Mouse (Mus musculus): ENCODE results near the gene Rtbdn. TPM values are rescaled to one million over a fixed set of nuclear protein-coding genes. Genes with fewer than 3 reads are reported as not detected.

Gene Rtbdn
- polyA plus RNA-seq, 1 experiment: not detected

- no peak overlapping the region for H3K4me3 ChIP-seq (replicated peaks; ENCODE audit: control insufficient read depth, low read depth, low read length)
- WGBS: 75% methylated on average over 1 of the region's 1 CpGs
- no peaks in the 10 kb centered on the region; the same call in 1 of the 2 replicates for H3K4me1 ChIP-seq (ENCODE audit: control insufficient read depth, insufficient read depth, low read length)
- no peak overlapping the region for H3K27ac ChIP-seq (ENCODE audit: control insufficient read depth, insufficient read depth, low read depth, low read length, poor library complexity)
- TF ChIP-seq POLR2A (IDR thresholded peaks at IDR 0.05; ENCODE audit: borderline replicate concordance, control insufficient read depth, low read depth, low read length) (no peak), CTCF (IDR thresholded peaks at IDR 0.05; ENCODE audit: control insufficient read depth, insufficient read depth, low read length) (no peak)
Observed at GRCm38 (mm10) chr8:84927513-84927912, 19.3 kb upstream of the Rtbdn start.

DNA sequence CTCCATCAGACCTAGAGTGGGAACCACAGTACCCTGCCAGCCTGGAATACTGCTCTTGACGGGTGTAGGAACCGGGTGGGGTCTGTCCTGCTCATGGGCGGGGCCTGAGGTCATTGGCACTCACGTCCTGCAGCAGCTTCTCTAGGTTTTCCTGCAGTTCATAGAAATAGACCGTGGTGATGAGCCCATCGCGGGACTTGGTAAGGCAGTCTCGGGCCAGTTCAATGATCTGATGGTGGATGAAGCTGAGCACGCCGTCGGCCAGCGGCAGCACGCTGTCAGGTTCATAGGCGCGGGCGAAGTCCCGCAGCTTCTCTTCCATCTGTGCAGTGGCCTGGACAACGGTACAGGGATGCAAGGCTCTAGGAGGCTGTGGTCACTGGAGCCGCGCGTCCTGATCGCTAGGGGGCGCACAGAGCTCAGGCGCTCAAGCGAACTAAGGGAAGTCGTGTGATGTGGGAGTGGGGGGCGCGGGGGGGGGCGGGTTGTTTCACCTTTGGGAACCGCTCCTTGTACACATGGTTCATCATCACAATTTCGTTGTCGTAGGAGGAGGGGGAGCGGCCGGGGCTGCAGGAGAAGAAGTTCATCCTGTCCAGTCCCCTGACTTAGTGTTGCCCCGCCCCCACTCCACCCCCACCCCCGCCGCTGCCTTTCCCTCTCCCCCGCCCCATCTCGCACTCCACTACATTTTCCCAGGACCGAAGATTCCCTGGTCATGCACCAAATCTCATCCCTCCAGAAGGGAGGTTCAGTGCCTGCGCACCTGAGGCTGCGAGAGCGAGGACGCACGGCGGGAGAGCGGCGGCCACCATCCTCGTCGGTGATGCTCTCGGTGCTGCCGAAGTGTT, 18.1 kb upstream of the Rtbdn start:
- no peak overlapping the region for H3K4me3 ChIP-seq (replicated peaks; ENCODE audit: control insufficient read depth, low read depth, low read length)
- H3K4me1 ChIP-seq (ENCODE audit: control insufficient read depth, insufficient read depth, low read length): no peaks in the 10 kb centered on the region; the same call in 1 of the 2 replicates
- 8% methylated on average over 51 of the region's 52 CpGs for WGBS
- H3K27ac ChIP-seq (ENCODE audit: control insufficient read depth, insufficient read depth, low read depth, low read length, poor library complexity): no peak overlapping the region
- TF ChIP-seq CTCF (IDR thresholded peaks at IDR 0.05; ENCODE audit: control insufficient read depth, insufficient read depth, low read length) (peak; percentile 82), POLR2A (IDR thresholded peaks at IDR 0.05; ENCODE audit: borderline replicate concordance, control insufficient read depth, low read depth, low read length) (no peak)

DNA sequence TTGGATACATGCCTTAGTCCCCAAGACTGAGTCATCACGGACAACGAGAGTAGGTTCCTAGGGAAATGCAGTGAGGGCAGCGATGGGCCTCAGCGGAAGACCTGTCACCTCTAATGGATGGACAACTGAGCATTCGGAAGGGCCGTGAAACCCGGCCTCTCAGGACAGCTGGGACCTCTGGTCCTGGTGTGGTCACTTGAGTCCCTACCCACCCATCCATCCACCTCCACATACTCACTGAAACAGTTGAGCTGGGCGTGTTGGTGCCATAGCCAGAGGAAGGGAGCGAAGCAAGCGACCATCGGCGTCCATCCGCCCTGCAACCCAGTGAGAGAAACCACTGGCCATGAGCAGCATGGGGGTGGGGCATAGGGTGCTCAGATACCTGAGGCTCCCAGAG, 16.2 kb upstream of the Rtbdn start:
- 83% methylated on average over 13 of the region's 13 CpGs for WGBS
- no peak overlapping the region for H3K4me3 ChIP-seq (replicated peaks; ENCODE audit: control insufficient read depth, low read depth, low read length)
- no peak overlapping the region for H3K27ac ChIP-seq (ENCODE audit: control insufficient read depth, insufficient read depth, low read depth, low read length, poor library complexity)
- H3K4me1 ChIP-seq (ENCODE audit: control insufficient read depth, insufficient read depth, low read length): no peaks in the 10 kb centered on the region; the same call in 1 of the 2 replicates
- TF ChIP-seq POLR2A (IDR thresholded peaks at IDR 0.05; ENCODE audit: borderline replicate concordance, control insufficient read depth, low read depth, low read length) (no peak), CTCF (IDR thresholded peaks at IDR 0.05; ENCODE audit: control insufficient read depth, insufficient read depth, low read length) (no peak)

DNA sequence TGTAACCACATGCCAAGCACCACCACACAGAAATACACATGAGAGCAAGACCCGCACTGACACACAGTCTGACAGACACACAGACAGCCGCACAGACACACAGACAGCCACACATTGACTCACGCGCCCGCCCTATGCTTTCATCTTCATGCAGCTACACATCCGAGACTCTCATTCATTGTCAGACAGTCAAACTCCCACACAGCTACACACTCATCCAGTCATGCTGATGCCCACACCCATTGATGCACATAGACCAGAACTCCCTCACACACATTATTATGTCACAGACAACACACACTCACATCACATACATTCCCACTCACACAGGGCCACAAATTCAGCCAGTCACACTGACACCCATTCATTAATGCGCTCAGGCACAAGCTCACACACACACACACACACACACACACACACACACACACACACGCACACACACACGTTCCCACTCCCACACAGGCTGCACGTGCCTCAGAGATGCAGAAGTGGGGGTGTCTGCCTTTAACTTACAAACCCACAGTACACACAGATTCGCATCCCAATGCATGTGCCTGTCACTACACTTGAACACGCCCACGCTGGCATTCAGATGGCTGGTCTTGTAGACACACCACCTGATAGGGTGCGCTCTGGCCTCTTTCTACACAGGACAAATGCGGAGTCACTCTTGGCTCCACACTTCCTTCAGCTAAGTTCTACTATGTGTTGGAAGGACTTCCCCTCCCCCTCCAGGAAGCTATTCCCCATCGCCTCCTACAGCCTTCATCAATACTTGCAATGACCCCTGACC, 12.8 kb upstream of the Rtbdn start:
- no peak overlapping the region for H3K27ac ChIP-seq (ENCODE audit: control insufficient read depth, insufficient read depth, low read depth, low read length, poor library complexity)
- TF ChIP-seq POLR2A (IDR thresholded peaks at IDR 0.05; ENCODE audit: borderline replicate concordance, control insufficient read depth, low read depth, low read length) (no peak), CTCF (IDR thresholded peaks at IDR 0.05; ENCODE audit: control insufficient read depth, insufficient read depth, low read length) (no peak)
- H3K4me1 ChIP-seq (ENCODE audit: control insufficient read depth, insufficient read depth, low read length): no peaks in the 10 kb centered on the region; the same call in 1 of the 2 replicates
- no peak overlapping the region for H3K4me3 ChIP-seq (replicated peaks; ENCODE audit: control insufficient read depth, low read depth, low read length)
- 72% methylated on average over 16 of the region's 16 CpGs for WGBS

DNA sequence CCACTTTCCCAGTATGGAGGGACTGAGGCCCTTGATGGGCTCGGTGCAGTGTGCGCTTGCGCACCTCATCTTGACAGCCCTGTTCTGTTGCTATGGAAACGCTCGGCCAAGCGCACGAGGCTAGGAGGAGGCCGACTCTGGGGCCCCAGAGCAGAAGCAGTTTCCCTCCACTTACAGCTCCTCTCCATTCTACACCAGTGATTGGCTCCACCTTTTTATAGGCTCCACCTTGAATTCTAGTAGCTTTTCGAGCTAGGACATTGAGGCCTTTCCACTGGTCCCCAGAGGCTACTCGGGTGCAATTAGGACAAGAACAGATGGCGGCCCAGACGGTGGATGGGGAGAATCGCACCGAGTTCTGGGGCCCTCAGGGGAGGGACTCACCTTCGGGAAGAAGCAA, 11.9 kb upstream of the Rtbdn start:
- Histone ChIP-seq H3K4me3 (replicated peaks; ENCODE audit: control insufficient read depth, low read depth, low read length) (no peak overlapping the region), H3K4me1 (ENCODE audit: control insufficient read depth, insufficient read depth, low read length) (no peaks in the 10 kb centered on the region; the same call in 1 of the 2 replicates), H3K27ac (ENCODE audit: control insufficient read depth, insufficient read depth, low read depth, low read length, poor library complexity) (no peak overlapping the region)
- TF ChIP-seq CTCF (IDR thresholded peaks at IDR 0.05; ENCODE audit: control insufficient read depth, insufficient read depth, low read length) (no peak), POLR2A (IDR thresholded peaks at IDR 0.05; ENCODE audit: borderline replicate concordance, control insufficient read depth, low read depth, low read length) (no peak)
- WGBS: 2% methylated on average over 15 of the region's 15 CpGs

GRCm38 (mm10) chr8:84935489-84935888, 11.3 kb upstream of the Rtbdn start:
- TF ChIP-seq CTCF (IDR thresholded peaks at IDR 0.05; ENCODE audit: control insufficient read depth, insufficient read depth, low read length) (no peak), POLR2A (IDR thresholded peaks at IDR 0.05; ENCODE audit: borderline replicate concordance, control insufficient read depth, low read depth, low read length) (no peak)
- Histone ChIP-seq H3K4me1 (ENCODE audit: control insufficient read depth, insufficient read depth, low read length) (no peaks in the 10 kb centered on the region; the same call in 1 of the 2 replicates), H3K4me3 (replicated peaks; ENCODE audit: control insufficient read depth, low read depth, low read length) (no peak overlapping the region), H3K27ac (ENCODE audit: control insufficient read depth, insufficient read depth, low read depth, low read length, poor library complexity) (no peak overlapping the region)
- 4% methylated on average over 14 of the region's 14 CpGs for WGBS

GRCm38 (mm10) chr8:84936041-84936961, 10.5 kb upstream of the Rtbdn start:
- no peaks in the 10 kb centered on the region; the same call in 1 of the 2 replicates for H3K4me1 ChIP-seq (ENCODE audit: control insufficient read depth, insufficient read depth, low read length)
- no peak overlapping the region for H3K4me3 ChIP-seq (replicated peaks; ENCODE audit: control insufficient read depth, low read depth, low read length)
- 26% methylated on average over 23 of the region's 23 CpGs for WGBS
- TF ChIP-seq CTCF (IDR thresholded peaks at IDR 0.05; ENCODE audit: control insufficient read depth, insufficient read depth, low read length) (no peak), POLR2A (IDR thresholded peaks at IDR 0.05; ENCODE audit: borderline replicate concordance, control insufficient read depth, low read depth, low read length) (no peak)
- no peak overlapping the region for H3K27ac ChIP-seq (ENCODE audit: control insufficient read depth, insufficient read depth, low read depth, low read length, poor library complexity)
